Mouse (Mus musculus) MEL (cell line): ENCODE results near the gene Lpcat2b. TPM values are rescaled to one million over a fixed set of nuclear protein-coding genes. Genes with fewer than 3 reads are reported as not detected.
A peak's percentile ranks its signal among the peaks of the same experiment; 100 is the strongest.

Source experiments
- DNase-seq: peaks from one replicate; pipeline ENCODE4 v3.0.0; 2011; ENCODE audit warnings: low read depth, low spot score
- H3K27ac ChIP-seq: 2 replicates; pipeline ENCODE4 v1.5.1; 2012; ENCODE audit warnings: low read depth, mild to moderate bottlenecking, control low read depth, low read length, moderate library complexity; ENCODE audit not compliant: control insufficient read depth
- H3K27me3 ChIP-seq, 2 experiments: fragments of 150-350 bp in 1 of 2; sonication (generic) in 1 of 2; 2 replicates each; pipeline ENCODE4 v1.6.1; 2012; ENCODE audit warnings: low read length in 2 of 2, mild to moderate bottlenecking in 2 of 2, improper control_type of control experiment in 1 of 2, moderate library complexity in 1 of 2; ENCODE audit not compliant: insufficient read depth in 2 of 2, control insufficient read depth in 1 of 2
- H3K36me3 ChIP-seq, 2 experiments: 2 replicates each; pipeline ENCODE4 v1.6.1; 2012 to 2014; ENCODE audit warnings: low read length in 2 of 2, improper control_type of control experiment in 1 of 2, inconsistent platforms in 1 of 2, mild to moderate bottlenecking in 1 of 2; ENCODE audit not compliant: insufficient read depth in 2 of 2, control insufficient read depth in 1 of 2
- H3K4me1 ChIP-seq, 2 experiments: fragments of 150-350 bp in 1 of 2; sonication (generic) in 1 of 2; 2 replicates each; pipeline ENCODE4 v1.6.1; 2012; ENCODE audit warnings: low read length in 2 of 2, improper control_type of control experiment in 1 of 2, mild to moderate bottlenecking in 1 of 2; ENCODE audit not compliant: insufficient read depth in 2 of 2, control insufficient read depth in 1 of 2
- H3K4me3 ChIP-seq, 2 experiments: fragments of 150-350 bp in 1 of 2; sonication (generic) in 1 of 2; 2 replicates each; pipeline ENCODE4 v1.5.1; 2012; ENCODE audit warnings: low read depth in 2 of 2, low read length in 2 of 2, mild to moderate bottlenecking in 2 of 2, moderate library complexity in 2 of 2, control low read depth in 1 of 2, improper control_type of control experiment in 1 of 2; ENCODE audit not compliant: control insufficient read depth in 1 of 2, insufficient read depth in 1 of 2
- H3K79me2 ChIP-seq: 2 replicates; pipeline ENCODE4 v1.6.1; 2012; ENCODE audit warnings: mild to moderate bottlenecking, low read length, moderate library complexity; ENCODE audit not compliant: control insufficient read depth, poor library complexity, insufficient read depth
- H3K9ac ChIP-seq: 2 replicates; pipeline ENCODE4 v1.6.1; 2012; ENCODE audit warnings: low read depth, mild to moderate bottlenecking, control low read depth, low read length, moderate library complexity; ENCODE audit not compliant: control insufficient read depth, poor library complexity, severe bottlenecking
- H3K9me3 ChIP-seq: fragments of 150-350 bp; sonication (generic); replicated peaks from 2 replicates; pipeline ENCODE4 v1.6.1; 2012; ENCODE audit warnings: mild to moderate bottlenecking, low read length, improper control_type of control experiment, moderate library complexity; ENCODE audit not compliant: insufficient read depth
- BHLHE40 ChIP-seq: IDR thresholded peaks from 2 replicates; pipeline ENCODE4 v1.6.1; 2012; ENCODE audit warnings: low read depth, mild to moderate bottlenecking, inconsistent platforms, low read length, improper control_type of control experiment, borderline replicate concordance
- CHD1 ChIP-seq: IDR thresholded peaks from 2 replicates; pipeline ENCODE4 v1.6.1; 2012; ENCODE audit warnings: low read depth, mild to moderate bottlenecking, inconsistent platforms, low read length, improper control_type of control experiment
- CTCF ChIP-seq, 3 experiments: IDR thresholded peaks in 2 of 3; conservative IDR thresholded peaks in 1 of 3; 2 replicates each; pipeline ENCODE4 v1.5.1; 2011 to 2012; ENCODE audit warnings: low read length in 3 of 3, low read depth in 2 of 3, mild to moderate bottlenecking in 2 of 3, improper control_type of control experiment in 1 of 3, inconsistent platforms in 1 of 3, mixed read lengths in 1 of 3, moderate library complexity in 1 of 3; ENCODE audit not compliant: control insufficient read depth in 1 of 3, insufficient read depth in 1 of 3, poor library complexity in 1 of 3, severe bottlenecking in 1 of 3
- EP300 ChIP-seq, 2 experiments: IDR thresholded peaks; 2 replicates each; pipeline ENCODE4 v1.6.1; 2011; ENCODE audit warnings: improper control_type of control experiment in 2 of 2, low read length in 2 of 2, low read depth in 1 of 2, mild to moderate bottlenecking in 1 of 2
- ETS1 ChIP-seq: IDR thresholded peaks from 2 replicates; pipeline ENCODE4 v1.6.1; 2012; ENCODE audit warnings: low read depth, mild to moderate bottlenecking, inconsistent platforms, low read length, improper control_type of control experiment, moderate library complexity
- GABPA ChIP-seq: IDR thresholded peaks from 2 replicates; pipeline ENCODE4 v1.6.1; 2012; ENCODE audit warnings: low read depth, mild to moderate bottlenecking, inconsistent platforms, low read length, improper control_type of control experiment, moderate library complexity
- GATA1 ChIP-seq: IDR thresholded peaks from 2 replicates; pipeline ENCODE4 v1.6.1; 2011; ENCODE audit warnings: low read depth, low read length, improper control_type of control experiment
- HCFC1 ChIP-seq: IDR thresholded peaks from 2 replicates; pipeline ENCODE4 v1.6.1; 2012; ENCODE audit warnings: low read depth, mild to moderate bottlenecking, inconsistent platforms, low read length, improper control_type of control experiment, moderate library complexity
- JUND ChIP-seq: IDR thresholded peaks from 2 replicates; pipeline ENCODE4 v1.6.1; 2011; ENCODE audit warnings: low read depth, mild to moderate bottlenecking, improper control_type of control experiment, low read length
- MAZ ChIP-seq: IDR thresholded peaks from 2 replicates; pipeline ENCODE4 v1.6.1; 2012; ENCODE audit warnings: low read depth, mild to moderate bottlenecking, inconsistent platforms, low read length, improper control_type of control experiment
- MXI1 ChIP-seq: IDR thresholded peaks from 2 replicates; pipeline ENCODE4 v1.6.1; 2011; ENCODE audit warnings: mild to moderate bottlenecking, low read depth, low read length, improper control_type of control experiment
- MYB ChIP-seq: IDR thresholded peaks from 2 replicates; pipeline ENCODE4 v1.6.1; 2011; ENCODE audit warnings: mild to moderate bottlenecking, low read depth, low read length, improper control_type of control experiment
- NELFE ChIP-seq: IDR thresholded peaks from 2 replicates; pipeline ENCODE4 v1.6.1; 2011; ENCODE audit warnings: low read depth, low read length, improper control_type of control experiment
- NRF1 ChIP-seq: IDR thresholded peaks from 2 replicates; pipeline ENCODE4 v1.6.1; 2014; ENCODE audit warnings: low read depth, mild to moderate bottlenecking, inconsistent platforms, low read length, improper control_type of control experiment, moderate library complexity; ENCODE audit not compliant: poor library complexity, insufficient read depth, severe bottlenecking
- POLR2A ChIP-seq, 2 experiments: IDR thresholded peaks; 2 replicates each; pipeline ENCODE4 v1.6.1; 2011 to 2012; ENCODE audit warnings: low read length in 2 of 2, mild to moderate bottlenecking in 2 of 2, control low read depth in 1 of 2, improper control_type of control experiment in 1 of 2, low read depth in 1 of 2, moderate library complexity in 1 of 2; ENCODE audit not compliant: control insufficient read depth in 1 of 2, insufficient read depth in 1 of 2, poor library complexity in 1 of 2
- POLR2AphosphoS2 ChIP-seq: IDR thresholded peaks from 2 replicates; pipeline ENCODE4 v1.6.1; 2011; ENCODE audit warnings: low read length, improper control_type of control experiment
- RAD21 ChIP-seq: IDR thresholded peaks from 2 replicates; pipeline ENCODE4 v1.6.1; 2011; ENCODE audit warnings: mild to moderate bottlenecking, low read depth, low read length, improper control_type of control experiment
- RCOR1 ChIP-seq: IDR thresholded peaks from 2 replicates; pipeline ENCODE4 v1.6.1; 2012; ENCODE audit warnings: low read depth, mild to moderate bottlenecking, inconsistent platforms, low read length, improper control_type of control experiment
- SIN3A ChIP-seq: IDR thresholded peaks from 2 replicates; pipeline ENCODE4 v1.6.1; 2012; ENCODE audit warnings: low read length, improper control_type of control experiment, inconsistent platforms
- SMC3 ChIP-seq: IDR thresholded peaks from 2 replicates; pipeline ENCODE4 v1.6.1; 2011; ENCODE audit warnings: low read depth, low read length, improper control_type of control experiment
- TBP ChIP-seq: IDR thresholded peaks from 2 replicates; pipeline ENCODE4 v1.8.0; 2011; ENCODE audit warnings: low read depth, low read length, improper control_type of control experiment
- TCF12 ChIP-seq: IDR thresholded peaks from 2 replicates; pipeline ENCODE4 v1.6.1; 2014; ENCODE audit warnings: low read depth, mild to moderate bottlenecking, inconsistent platforms, low read length, improper control_type of control experiment, moderate library complexity
- USF1 ChIP-seq: IDR thresholded peaks from 2 replicates; pipeline ENCODE4 v1.6.1; 2014; ENCODE audit warnings: low read depth, mild to moderate bottlenecking, inconsistent platforms, low read length, improper control_type of control experiment, moderate library complexity
- ZC3H11A ChIP-seq: IDR thresholded peaks from 2 replicates; pipeline ENCODE4 v1.6.1; 2012; ENCODE audit warnings: low read depth, mild to moderate bottlenecking, inconsistent platforms, low read length, improper control_type of control experiment
- ZKSCAN1 ChIP-seq: IDR thresholded peaks from 2 replicates; pipeline ENCODE4 v1.6.1; 2012; ENCODE audit warnings: low read depth, mild to moderate bottlenecking, inconsistent platforms, low read length, improper control_type of control experiment, moderate library complexity
- ZMIZ1 ChIP-seq: IDR thresholded peaks from 2 replicates; pipeline ENCODE4 v1.6.1; 2012; ENCODE audit warnings: low read depth, mild to moderate bottlenecking, inconsistent platforms, low read length, improper control_type of control experiment, moderate library complexity
- ZNF384 ChIP-seq: IDR thresholded peaks from 2 replicates; pipeline ENCODE4 v1.6.1; 2012; ENCODE audit warnings: low read depth, mild to moderate bottlenecking, inconsistent platforms, low read length, improper control_type of control experiment
- polyA plus RNA-seq, 2 experiments: library from polyadenylated mRNA; stranded (reverse) in 1 of 2; unstranded in 1 of 2; fragments of >175 nt in 1 of 2; fragments of >200 nt in 1 of 2; gene quantifications; 2 replicates each; pipeline versions ENCODE4 v1.2.1 to v1.2.4; 2012; ENCODE audit warnings: low replicate concordance in 2 of 2, low read depth in 1 of 2; ENCODE audit not compliant: insufficient read length in 2 of 2, insufficient read depth in 1 of 2, missing spikeins in 1 of 2
- total RNA-seq: library from RNA; depleted of rRNA; stranded (reverse); fragments of 300-350 nt; gene quantifications from 2 replicates; pipeline ENCODE4 v1.2.3, GENCODE M21; 2012

The Lpcat2b gene
- total and polyA plus RNA-seq, 3 experiments, result not detected

- peaks cover 7 to 18% of the 10 kb centered on the region in 2 experiments for H3K4me1 ChIP-seq
- H3K27ac ChIP-seq, result peak overlapping the region; percentile 65
- DNase-seq, result peak; percentile 51
- H3K36me3 ChIP-seq, result peaks cover 0 to 21% of the 10 kb centered on the region in 2 experiments; a peak in 2 of 4 replicates
- no peaks in the 10 kb centered on the region; the same call in 1 of the 2 replicates for H3K79me2 ChIP-seq
- peak overlapping the region; percentile 34 for H3K9ac ChIP-seq
- 0 out of 4 replicates have a peak overlapping the region, but pooled peaks of 1 of the 2 experiments have one; percentile 4 for H3K4me3 ChIP-seq
- no peaks in the 10 kb centered on the region for H3K27me3 ChIP-seq
- TF ChIP-seq MXI1 (no peak), ETS1 (peak; percentile 26; the same call in 1 of the 2 replicates), GABPA (no peak), CHD1 (0 out of 2 replicates have a peak, but pooled peaks have one; percentile 34), POLR2AphosphoS2 (no peak), NELFE (no peak), JUND (no peak), MYB (no peak), RCOR1 (0 out of 2 replicates have a peak, but pooled peaks have one; percentile 10), CTCF (IDR thresholded peaks at IDR 0.05 in 2 of 3, conservative IDR thresholded peaks at IDR 0.05 in 1 of 3; ENCODE audit: control insufficient read depth in 1 of 3, insufficient read depth in 1 of 3, low read depth in 2 of 3, low read length in 3 of 3, poor library complexity in 1 of 3, severe bottlenecking in 1 of 3) (no peak), TCF12 (peak; percentile 60; the same call in 1 of the 2 replicates), GATA1 (peak; percentile 31; the same call in 1 of the 2 replicates), ZNF384 (peak; percentile 11; the same call in 1 of the 2 replicates), EP300 (IDR thresholded peaks at IDR 0.05; ENCODE audit: low read depth in 1 of 2, low read length in 2 of 2) (peak in 1 of 2 experiments; percentile 59; a peak in 2 of 4 replicates)
- H3K9me3 ChIP-seq, result no peaks in the 10 kb centered on the region
Observed at GRCm38 (mm10) chr5:107436587-107437209, 5.3 kb downstream of the Lpcat2b start.

- peak within 1 kb of the TSS; percentile 65 for H3K27ac ChIP-seq
- H3K4me3 ChIP-seq, result peak within 1 kb of the TSS; percentile 70 to 72
- H3K9ac ChIP-seq, result peak within 1 kb of the TSS; percentile 93
- H3K9me3 ChIP-seq, result no peaks in the 10 kb centered on the region
- H3K4me1 ChIP-seq, result peaks cover 7 to 18% of the 10 kb centered on the region in 2 experiments
- peaks cover 0 to 21% of the 10 kb centered on the region in 2 experiments; a peak in 2 of 4 replicates for H3K36me3 ChIP-seq
- no peaks in the 10 kb centered on the region for H3K27me3 ChIP-seq
- no peaks in the 10 kb centered on the region; the same call in 1 of the 2 replicates for H3K79me2 ChIP-seq
- DNase-seq, result peak; percentile 97
- peak; percentile 77; the same call in 1 of the 2 replicates for TF ChIP-seq MAZ
- TF ChIP-seq RCOR1, result no peak
- TF ChIP-seq GABPA, result no peak
- peak; percentile 47; the same call in 1 of the 2 replicates for TF ChIP-seq NELFE
- peak; percentile 73 to 79 for TF ChIP-seq POLR2A (IDR thresholded peaks at IDR 0.05; ENCODE audit: control insufficient read depth in 1 of 2, insufficient read depth in 1 of 2, low read depth in 1 of 2, low read length in 2 of 2, poor library complexity in 1 of 2)
- TF ChIP-seq BHLHE40, result no peak; the same call in 1 of the 2 replicates
- TF ChIP-seq TBP, result 0 out of 2 replicates have a peak, but pooled peaks have one; percentile 47
- TF ChIP-seq USF1, result peak; percentile 99
- TF ChIP-seq MXI1, result peak; percentile 93
- TF ChIP-seq HCFC1, result peak; percentile 90
- TF ChIP-seq ZC3H11A, result no peak
- TF ChIP-seq RAD21, result no peak
- TF ChIP-seq SIN3A, result peak; percentile 93
- peak; percentile 84 for TF ChIP-seq TCF12
- no peak for TF ChIP-seq ZKSCAN1
- no peak for TF ChIP-seq POLR2AphosphoS2
- TF ChIP-seq ZMIZ1, result peak; percentile 54; the same call in 1 of the 2 replicates
- TF ChIP-seq GATA1, result no peak
- no peak for TF ChIP-seq MYB
- no peak for TF ChIP-seq SMC3
- peak; percentile 90 for TF ChIP-seq NRF1
Observed at GRCm38 (mm10) chr5:107437464-107438281, 6.3 kb downstream of the Lpcat2b start, which contains the start of gene Btbd8. TSS of gene Btbd8 (plus strand) at chr5:107437997.
